Mouse (Mus musculus): ENCODE measurements around the gene Fgd4. TPM values are rescaled to one million over a fixed set of nuclear protein-coding genes. Genes with fewer than 3 reads are reported as not detected.

Fgd4 gene
- polyA plus RNA-seq, 1 experiment from 2014 or later = 4.9 TPM

GRCm38 (mm10) chr16:16574508-16574907 is 25.8 kb downstream of the Fgd4 start:
- H3K27ac ChIP-seq (replicated peaks; ENCODE audit: low read depth, low read length) = no peak overlapping the region

GRCm38 (mm10) chr16:16573167-16573566 is 27.2 kb downstream of the Fgd4 start:
- 90% methylated on average over 1 of the region's 1 CpGs for WGBS
- H3K36me3 ChIP-seq (ENCODE audit: control insufficient read depth, insufficient read depth, low read length) = no peaks in the 10 kb centered on the region
- no peaks in the 10 kb centered on the region for H3K4me1 ChIP-seq (ENCODE audit: control insufficient read depth, insufficient read depth, low read length)
- H3K27me3 ChIP-seq (replicated peaks; ENCODE audit: control insufficient read depth, insufficient read depth, low read length) = no peaks in the 10 kb centered on the region
- DNase-seq (ENCODE audit: low spot score) (no peak), ATAC-seq (ENCODE audit: low read depth) (no peak)
- H3K9me3 ChIP-seq (ENCODE audit: control insufficient read depth, low read length) = no peaks in the 10 kb centered on the region
- no peak overlapping the region for H3K27ac ChIP-seq (replicated peaks; ENCODE audit: low read depth, low read length)
- H3K4me2 ChIP-seq (ENCODE audit: low read depth, low read length) = no peak overlapping the region
- H3K9ac ChIP-seq (ENCODE audit: low read depth, low read length) = no peak overlapping the region
- no peak overlapping the region for H3K4me3 ChIP-seq (ENCODE audit: low read depth, low read length)

More at GRCm38 (mm10) chr16:16574508-16574907, 25.8 kb downstream of the Fgd4 start:
- Histone ChIP-seq H3K4me2 (ENCODE audit: low read depth, low read length) (no peak overlapping the region), H3K9ac (ENCODE audit: low read depth, low read length) (no peak overlapping the region), H3K36me3 (ENCODE audit: control insufficient read depth, insufficient read depth, low read length) (no peaks in the 10 kb centered on the region), H3K4me1 (ENCODE audit: control insufficient read depth, insufficient read depth, low read length) (no peaks in the 10 kb centered on the region), H3K4me3 (ENCODE audit: low read depth, low read length) (no peak overlapping the region), H3K27me3 (replicated peaks; ENCODE audit: control insufficient read depth, insufficient read depth, low read length) (no peaks in the 10 kb centered on the region), H3K9me3 (ENCODE audit: control insufficient read depth, low read length) (no peaks in the 10 kb centered on the region)
- DNase-seq (ENCODE audit: low spot score) = no peak
- no peak for ATAC-seq (ENCODE audit: low read depth)

GRCm38 (mm10) chr16:16571356-16571755 is 29.0 kb downstream of the Fgd4 start:
- DNase-seq (ENCODE audit: low spot score) (no peak), ATAC-seq (ENCODE audit: low read depth) (no peak)
- no peaks in the 10 kb centered on the region for H3K27me3 ChIP-seq (replicated peaks; ENCODE audit: control insufficient read depth, insufficient read depth, low read length)
- no peak overlapping the region for H3K9ac ChIP-seq (ENCODE audit: low read depth, low read length)
- no peak overlapping the region for H3K4me3 ChIP-seq (ENCODE audit: low read depth, low read length)
- WGBS = 60% methylated on average over 3 of the region's 3 CpGs
- no peak overlapping the region for H3K27ac ChIP-seq (replicated peaks; ENCODE audit: low read depth, low read length)
- H3K4me2 ChIP-seq (ENCODE audit: low read depth, low read length) = no peak overlapping the region
- H3K9me3 ChIP-seq (ENCODE audit: control insufficient read depth, low read length) = no peaks in the 10 kb centered on the region
- no peaks in the 10 kb centered on the region for H3K4me1 ChIP-seq (ENCODE audit: control insufficient read depth, insufficient read depth, low read length)
- no peaks in the 10 kb centered on the region for H3K36me3 ChIP-seq (ENCODE audit: control insufficient read depth, insufficient read depth, low read length)

- H3K27ac ChIP-seq (replicated peaks; ENCODE audit: low read depth, low read length) = no peak overlapping the region
- H3K4me1 ChIP-seq (ENCODE audit: control insufficient read depth, insufficient read depth, low read length) = no peaks in the 10 kb centered on the region
- no peaks in the 10 kb centered on the region for H3K36me3 ChIP-seq (ENCODE audit: control insufficient read depth, insufficient read depth, low read length)
- H3K9me3 ChIP-seq (ENCODE audit: control insufficient read depth, low read length) = no peaks in the 10 kb centered on the region
- no peak overlapping the region for H3K4me3 ChIP-seq (ENCODE audit: low read depth, low read length)
- DNase-seq (ENCODE audit: low spot score) (no peak), ATAC-seq (ENCODE audit: low read depth) (no peak)
- H3K4me2 ChIP-seq (ENCODE audit: low read depth, low read length) = no peak overlapping the region
- WGBS = 39% methylated on average over 1 of the region's 1 CpGs
- H3K27me3 ChIP-seq (replicated peaks; ENCODE audit: control insufficient read depth, insufficient read depth, low read length) = no peaks in the 10 kb centered on the region
- H3K9ac ChIP-seq (ENCODE audit: low read depth, low read length) = no peak overlapping the region
These were observed 33.6 kb downstream of the Fgd4 start for GRCm38 (mm10) chr16:16566786-16567185.

GRCm38 (mm10) chr16:16566215-16566614 is 34.1 kb downstream of the Fgd4 start:
- 84% methylated on average over 5 of the region's 5 CpGs for WGBS
- no peak for ATAC-seq (ENCODE audit: low read depth)

GRCm38 (mm10) chr16:16565786-16566185 is 34.6 kb downstream of the Fgd4 start:
- Histone ChIP-seq H3K9me3 (ENCODE audit: control insufficient read depth, low read length) (no peaks in the 10 kb centered on the region), H3K4me3 (ENCODE audit: low read depth, low read length) (no peak overlapping the region), H3K36me3 (ENCODE audit: control insufficient read depth, insufficient read depth, low read length) (no peaks in the 10 kb centered on the region), H3K4me1 (ENCODE audit: control insufficient read depth, insufficient read depth, low read length) (no peaks in the 10 kb centered on the region), H3K27me3 (replicated peaks; ENCODE audit: control insufficient read depth, insufficient read depth, low read length) (no peaks in the 10 kb centered on the region), H3K9ac (ENCODE audit: low read depth, low read length) (no peak overlapping the region), H3K4me2 (ENCODE audit: low read depth, low read length) (no peak overlapping the region), H3K27ac (replicated peaks; ENCODE audit: low read depth, low read length) (no peak overlapping the region)
- DNase-seq (ENCODE audit: low spot score) (no peak), ATAC-seq (ENCODE audit: low read depth) (no peak)

More at GRCm38 (mm10) chr16:16566215-16566614, 34.1 kb downstream of the Fgd4 start:
- Histone ChIP-seq H3K36me3 (ENCODE audit: control insufficient read depth, insufficient read depth, low read length) (no peaks in the 10 kb centered on the region), H3K9ac (ENCODE audit: low read depth, low read length) (no peak overlapping the region), H3K27me3 (replicated peaks; ENCODE audit: control insufficient read depth, insufficient read depth, low read length) (no peaks in the 10 kb centered on the region), H3K4me1 (ENCODE audit: control insufficient read depth, insufficient read depth, low read length) (no peaks in the 10 kb centered on the region), H3K9me3 (ENCODE audit: control insufficient read depth, low read length) (no peaks in the 10 kb centered on the region), H3K4me2 (ENCODE audit: low read depth, low read length) (no peak overlapping the region), H3K4me3 (ENCODE audit: low read depth, low read length) (no peak overlapping the region), H3K27ac (replicated peaks; ENCODE audit: low read depth, low read length) (no peak overlapping the region)
- DNase-seq (ENCODE audit: low spot score) = no peak

- Histone ChIP-seq H3K4me3 (ENCODE audit: low read depth, low read length) (no peak overlapping the region), H3K4me1 (ENCODE audit: control insufficient read depth, insufficient read depth, low read length) (0 out of 2 replicates have a peak, but pooled peaks cover 6% of the 10 kb centered on the region), H3K36me3 (ENCODE audit: control insufficient read depth, insufficient read depth, low read length) (no peaks in the 10 kb centered on the region), H3K27ac (replicated peaks; ENCODE audit: low read depth, low read length) (no peak overlapping the region), H3K4me2 (ENCODE audit: low read depth, low read length) (no peak overlapping the region), H3K27me3 (replicated peaks; ENCODE audit: control insufficient read depth, insufficient read depth, low read length) (no peaks in the 10 kb centered on the region), H3K9ac (ENCODE audit: low read depth, low read length) (no peak overlapping the region), H3K9me3 (ENCODE audit: control insufficient read depth, low read length) (no peaks in the 10 kb centered on the region)
- DNase-seq (ENCODE audit: low spot score) (no peak), ATAC-seq (ENCODE audit: low read depth) (no peak)
These were observed 39.6 kb downstream of the Fgd4 start for GRCm38 (mm10) chr16:16560718-16561117.

- Histone ChIP-seq H3K27ac (replicated peaks; ENCODE audit: low read depth, low read length) (no peak overlapping the region; the same call in 1 of the 2 replicates), H3K9ac (ENCODE audit: low read depth, low read length) (no peak overlapping the region), H3K36me3 (ENCODE audit: control insufficient read depth, insufficient read depth, low read length) (no peaks in the 10 kb centered on the region), H3K4me3 (ENCODE audit: low read depth, low read length) (peak overlapping the region; percentile 24; the same call in 1 of the 2 replicates), H3K9me3 (ENCODE audit: control insufficient read depth, low read length) (no peaks in the 10 kb centered on the region), H3K4me2 (ENCODE audit: low read depth, low read length) (peak overlapping the region; percentile 42), H3K4me1 (ENCODE audit: control insufficient read depth, insufficient read depth, low read length) (0 out of 2 replicates have a peak, but pooled peaks cover 6% of the 10 kb centered on the region), H3K27me3 (replicated peaks; ENCODE audit: control insufficient read depth, insufficient read depth, low read length) (no peaks in the 10 kb centered on the region)
- ATAC-seq (ENCODE audit: low read depth) (peak; percentile 99), DNase-seq (ENCODE audit: low spot score) (peak; percentile 96)
- WGBS = 4% methylated on average over 9 of the region's 9 CpGs
These were observed 40.3 kb downstream of the Fgd4 start for GRCm38 (mm10) chr16:16559878-16560531.

Measured in embryonic facial prominence, embryonic 14.5 days (tissue).